Mouse (Mus musculus) gonadal fat pad, adult 2 months (tissue): Measurements from ENCODE around the gene Sdf2. TPM values are rescaled to one million over a fixed set of nuclear protein-coding genes. Genes with fewer than 3 reads are reported as not detected.
A peak's percentile ranks its signal among the peaks of the same experiment; 100 is the strongest.

Source experiments
- DNase-seq: peaks from one replicate; pipeline ENCODE4 v3.0.0-alpha.2; 2012; ENCODE audit warnings: low read depth
- polyA plus RNA-seq: library from polyadenylated mRNA; depleted of rRNA; stranded (reverse); fragments of >200 nt; gene quantifications from 2 replicates; pipeline ENCODE4 v1.2.3, GENCODE M21; 2012; rRNA removed

Sdf2 gene
- 161 and 190 TPM in 2 replicates for polyA plus RNA-seq

GRCm38 (mm10) chr11:78245627-78246317, at the start of gene Sdf2, which contains the start of gene Supt6:
Gene Sdf2, plus strand, starts transcription at chr11:78245746.
Gene Supt6, minus strand, starts transcription at chr11:78245987.
- DNase-seq = peak; percentile 86

- no peak for DNase-seq
Observed at GRCm38 (mm10) chr11:78202372-78202771, 43.2 kb upstream of the Sdf2 start.

GRCm38 (mm10) chr11:78204287-78204686, 41.3 kb upstream of the Sdf2 start:
- no peak for DNase-seq

GRCm38 (mm10) chr11:78205361-78206206, 40.0 kb upstream of the Sdf2 start:
- no peak for DNase-seq

- DNase-seq = no peak
Observed at GRCm38 (mm10) chr11:78207190-78207589, 38.4 kb upstream of the Sdf2 start.

GRCm38 (mm10) chr11:78209886-78210285, 35.7 kb upstream of the Sdf2 start:
- DNase-seq = no peak

- peak; percentile 61 for DNase-seq
Observed at GRCm38 (mm10) chr11:78210615-78211014, 34.9 kb upstream of the Sdf2 start.

GRCm38 (mm10) chr11:78211513-78211912, 34.0 kb upstream of the Sdf2 start:
- DNase-seq = no peak

GRCm38 (mm10) chr11:78213086-78213817, 32.3 kb upstream of the Sdf2 start:
- no peak for DNase-seq

GRCm38 (mm10) chr11:78215709-78216317, 29.7 kb upstream of the Sdf2 start:
- DNase-seq = no peak

- no peak for DNase-seq
Observed at GRCm38 (mm10) chr11:78223586-78223985, 22.0 kb upstream of the Sdf2 start.

- no peak for DNase-seq
Observed at GRCm38 (mm10) chr11:78231518-78231917, 14.0 kb upstream of the Sdf2 start.

GRCm38 (mm10) chr11:78240193-78240857, 5.2 kb upstream of the Sdf2 start:
- no peak for DNase-seq

- no peak for DNase-seq
Observed at GRCm38 (mm10) chr11:78245261-78245626, 302 bp upstream of the Sdf2 start.

- no peak for DNase-seq
Observed at GRCm38 (mm10) chr11:78246318-78247011, 919 bp downstream of the Sdf2 start.

- DNase-seq = no peak
Observed at GRCm38 (mm10) chr11:78247012-78247348, 1.4 kb downstream of the Sdf2 start.

GRCm38 (mm10) chr11:78247727-78248140, 2.2 kb downstream of the Sdf2 start:
- DNase-seq = no peak

GRCm38 (mm10) chr11:78256618-78257017, 11.1 kb downstream of the Sdf2 start:
- DNase-seq = no peak

GRCm38 (mm10) chr11:78260489-78261258, 15.1 kb downstream of the Sdf2 start:
- DNase-seq = no peak
